Mouse (Mus musculus): Measurements from ENCODE around the gene Ucp3.

GRCm38 (mm10) chr7:100502374-100502922, 29.7 kb downstream of the Ucp3 start:
- no peak for TF ChIP-seq CTCF (IDR thresholded peaks at IDR 0.05; ENCODE audit: low read depth, low read length)
- no peak; the same call in 1 of the 2 replicates for TF ChIP-seq POLR2A (IDR thresholded peaks at IDR 0.05; ENCODE audit: borderline replicate concordance, low read depth, low read length)
